Mouse (Mus musculus) olfactory bulb, adult 2 months (tissue): ENCODE data around the gene Ppm1h.

Experiments
- CTCF ChIP-seq: fragments of 200-500 bp; IDR thresholded peaks from 2 replicates; pipeline ENCODE4 v1.5.1; 2012; ENCODE audit warnings: low read depth, mild to moderate bottlenecking, low read length, moderate library complexity; ENCODE audit not compliant: insufficient read depth
- POLR2A ChIP-seq: fragments of 200-500 bp; IDR thresholded peaks from 2 replicates; pipeline ENCODE4 v1.6.1; 2012; ENCODE audit warnings: mild to moderate bottlenecking, low read depth, low read length, moderate library complexity; ENCODE audit not compliant: insufficient read depth

GRCm38 (mm10) chr10:122747151-122747925 lies 68.8 kb downstream of the Ppm1h start:
- no peak for TF ChIP-seq POLR2A
- no peak for TF ChIP-seq CTCF
